Mouse (Mus musculus) intestine, embryonic 15.5 days (tissue): ENCODE data around the gene Sh3bp1. TPM values are rescaled to one million over a fixed set of nuclear protein-coding genes. Genes with fewer than 3 reads are reported as not detected.

Experiments used
- ATAC-seq: fragments of 200-750 bp; cut with Nextera tagmentation; 2 replicates; pipeline ENCODE4 v1.8.0; 2017; ENCODE audit warnings: moderate TSS enrichment, moderate library complexity
- H3K27ac ChIP-seq: fragments of 300-500 bp; sonication (generic); 2 replicates; pipeline ENCODE4 v1.5.1; 2015; ENCODE audit warnings: mild to moderate bottlenecking, inconsistent platforms
- H3K27me3 ChIP-seq: fragments of 300-500 bp; sonication (generic); replicated peaks from 2 replicates; pipeline ENCODE4 v1.6.1; 2015; ENCODE audit warnings: inconsistent platforms
- H3K36me3 ChIP-seq: fragments of 300-500 bp; sonication (generic); 2 replicates; pipeline ENCODE4 v1.6.1; 2015; ENCODE audit warnings: inconsistent platforms
- H3K4me1 ChIP-seq: fragments of 300-500 bp; sonication (generic); replicated peaks from 2 replicates; pipeline ENCODE4 v1.6.1; 2015; ENCODE audit warnings: inconsistent platforms
- H3K4me2 ChIP-seq: fragments of 300-500 bp; sonication (generic); replicated peaks from 2 replicates; pipeline ENCODE4 v1.6.1; 2015; ENCODE audit warnings: mild to moderate bottlenecking, inconsistent platforms
- H3K4me3 ChIP-seq: fragments of 300-500 bp; sonication (generic); replicated peaks from 2 replicates; pipeline ENCODE4 v1.5.1; 2015; ENCODE audit warnings: inconsistent platforms
- H3K9ac ChIP-seq: fragments of 300-500 bp; sonication (generic); 2 replicates; pipeline ENCODE4 v1.6.1; 2015; ENCODE audit warnings: inconsistent platforms
- H3K9me3 ChIP-seq: fragments of 300-500 bp; sonication (generic); 2 replicates; pipeline ENCODE4 v1.6.1; 2016; ENCODE audit warnings: inconsistent platforms
- whole genome bisulfite sequencing: fragments of 180-500 bp; shearing (Covaris S2); methylation state at CpG from one replicate; pipeline ENCODE4 v1.1.7; 2015; 5-methylcytosine and 5-hydroxymethylcytosine counted together
- polyA plus RNA-seq: library from polyadenylated mRNA; unstranded; fragments of >200 nt; fragmentation: Nextera tagmentation; extraction: Ambion mirVana; gene quantifications from 2 replicates; pipeline ENCODE4 v1.2.1, GENCODE M21; 2015

The Sh3bp1 gene
- polyA plus RNA-seq, 1 experiment from 2014 or later: 26.8 TPM

DNA sequence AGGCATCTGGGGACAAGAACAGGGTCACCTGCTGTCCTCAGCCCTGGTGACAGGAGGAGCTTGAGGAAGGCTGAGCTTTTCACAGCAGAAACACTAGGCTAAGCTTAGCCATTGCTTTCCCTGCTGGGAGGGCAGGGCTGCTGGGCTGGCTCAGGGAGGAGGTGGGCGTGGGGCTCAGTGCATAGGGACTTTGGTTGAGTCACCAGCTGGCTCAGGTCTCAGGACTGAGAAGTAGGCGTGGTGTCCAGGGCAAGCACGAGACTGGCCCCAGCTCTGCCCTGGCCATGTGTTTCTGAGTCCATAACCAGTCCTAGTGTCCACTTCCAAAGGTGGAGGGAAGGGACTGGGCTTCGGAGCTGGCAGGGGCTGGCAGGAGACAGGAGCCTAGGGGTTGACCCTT is 60.5 kb downstream of the Sh3bp1 start:
- Histone ChIP-seq H3K4me2 (no peak overlapping the region), H3K36me3 (no peaks in the 10 kb centered on the region), H3K4me3 (no peak overlapping the region), H3K9me3 (no peaks in the 10 kb centered on the region), H3K9ac (no peak overlapping the region), H3K27ac (no peak overlapping the region), H3K27me3 (no peaks in the 10 kb centered on the region), H3K4me1 (0 out of 2 replicates have a peak, but pooled peaks cover 12% of the 10 kb centered on the region)
- WGBS: 59% methylated on average over 4 of the region's 4 CpGs
- peak; percentile 79 for ATAC-seq

Other genes with a start within 250 kb of the Sh3bp1 start
- 0.08 and 0.29 TPM in 2 replicates for gene Elfn2, start 181.0 kb upstream of the Sh3bp1 start, polyA plus RNA-seq
- gene Mfng, start 126.3 kb upstream of the Sh3bp1 start, polyA plus RNA-seq: 19.7 and 20.4 TPM in 2 replicates
- gene Card10, start 96.7 kb upstream of the Sh3bp1 start, polyA plus RNA-seq: 6.9 and 7.3 TPM in 2 replicates
- gene Cdc42ep1, start 57.1 kb upstream of the Sh3bp1 start, polyA plus RNA-seq: 44.0 and 47.5 TPM in 2 replicates
- 1,110 and 1,149 TPM in 2 replicates for gene Lgals2, start 44.2 kb upstream of the Sh3bp1 start, polyA plus RNA-seq
- 47.6 and 51.7 TPM in 2 replicates for gene Gga1, start 22.6 kb upstream of the Sh3bp1 start, polyA plus RNA-seq
- 0.23 and 0.42 TPM in 2 replicates for gene Gm49510, start 101 bp upstream of the Sh3bp1 start, polyA plus RNA-seq
- gene Pdxp, start 14.2 kb downstream of the Sh3bp1 start, polyA plus RNA-seq: 11.0 TPM in 2 replicates
- 996 and 1,059 TPM in 2 replicates for gene Lgals1, start 27.0 kb downstream of the Sh3bp1 start, polyA plus RNA-seq
- 41.4 and 42.3 TPM in 2 replicates for gene Nol12, start 35.2 kb downstream of the Sh3bp1 start, polyA plus RNA-seq
- gene Triobp, start 48.0 kb downstream of the Sh3bp1 start, polyA plus RNA-seq: 51.5 and 53.1 TPM in 2 replicates
- gene H1f0, start 128.7 kb downstream of the Sh3bp1 start, polyA plus RNA-seq: 441 and 523 TPM in 2 replicates
- 1.6 and 1.8 TPM in 2 replicates for gene Galr3, start 142.1 kb downstream of the Sh3bp1 start, polyA plus RNA-seq
- 53.5 and 56.2 TPM in 2 replicates for gene Ankrd54, start 163.1 kb downstream of the Sh3bp1 start, polyA plus RNA-seq
- 229 and 241 TPM in 2 replicates for gene Eif3l, start 175.4 kb downstream of the Sh3bp1 start, polyA plus RNA-seq
- gene Micall1, start 209.1 kb downstream of the Sh3bp1 start, polyA plus RNA-seq: 8.3 TPM in 2 replicates
- 311 and 328 TPM in 2 replicates for gene Polr2f, start 241.2 kb downstream of the Sh3bp1 start, polyA plus RNA-seq
- 4.5 and 5.7 TPM in 2 replicates for gene 1700088E04Rik, start 241.5 kb downstream of the Sh3bp1 start, polyA plus RNA-seq